Mouse (Mus musculus): ENCODE measurements around the gene Apex2.

DNA sequence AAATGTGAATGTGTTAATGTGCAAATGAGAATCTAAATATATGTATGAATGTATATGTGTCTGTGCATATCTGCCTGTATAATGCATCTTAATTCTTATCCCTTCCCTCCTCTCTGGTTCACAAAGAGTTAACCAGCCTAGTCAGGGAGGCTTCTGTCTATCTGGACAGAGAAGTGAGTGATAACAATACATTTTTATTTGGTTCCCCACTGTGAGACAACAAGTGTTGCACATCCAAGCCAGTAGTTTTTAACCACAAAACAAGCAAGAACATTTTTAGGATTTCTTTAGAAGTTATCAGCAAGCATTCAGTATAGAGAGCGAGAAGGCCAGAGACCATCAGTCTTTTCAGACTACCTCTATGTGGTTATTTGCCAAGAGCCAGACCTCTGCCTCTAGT is 118.3 kb downstream of the Apex2 start:
- no peak for TF ChIP-seq ZKSCAN1 (IDR thresholded peaks at IDR 0.05; ENCODE audit: borderline replicate concordance, low read depth, low read length)
- no peak for TF ChIP-seq POLR2AphosphoS2 (IDR thresholded peaks at IDR 0.05; ENCODE audit: low read depth, low read length)
- no peak for TF ChIP-seq EP300 (IDR thresholded peaks at IDR 0.05; ENCODE audit: low read length)
- no peak for TF ChIP-seq MAX (IDR thresholded peaks at IDR 0.05; ENCODE audit: low read length)
- no peak for TF ChIP-seq NRF1 (IDR thresholded peaks at IDR 0.05; ENCODE audit: low read depth, low read length)
- TF ChIP-seq CTCF (conservative IDR thresholded peaks at IDR 0.05 in 1 of 2, IDR thresholded peaks at IDR 0.05 in 1 of 2; ENCODE audit: low read depth in 2 of 2, low read length in 2 of 2) = no peak
- no peak for TF ChIP-seq HCFC1 (IDR thresholded peaks at IDR 0.05; ENCODE audit: low read depth, low read length)
- TF ChIP-seq CHD2 (IDR thresholded peaks at IDR 0.05; ENCODE audit: low read length) = no peak
- no peak for TF ChIP-seq JUND (conservative IDR thresholded peaks at IDR 0.05; ENCODE audit: low read depth, low read length)
- TF ChIP-seq TBP (conservative IDR thresholded peaks at IDR 0.05; ENCODE audit: low read depth, low read length) = no peak

All from CH12.LX (cell line).